Mouse (Mus musculus) embryo, embryonic 9.5 days (tissue): Measurements from ENCODE around the gene Sspn.

ENCODE experiments used
- DNase-seq: peaks from one replicate; pipeline ENCODE4 v3.0.0-alpha.2; 2017; ENCODE audit errors: extremely low spot score

Sspn gene

GRCm38 (mm10) chr6:145931341-145931740 lies at the start of gene Sspn:
Gene Sspn (plus strand): TSS chr6:145931641.
- DNase-seq, result no peak

GRCm38 (mm10) chr6:145883010-145883409 lies 48.4 kb upstream of the Sspn start:
- DNase-seq, result no peak

GRCm38 (mm10) chr6:145883668-145884067 lies 47.8 kb upstream of the Sspn start:
- no peak for DNase-seq

- no peak for DNase-seq
Observed at GRCm38 (mm10) chr6:145885069-145885468, 46.4 kb upstream of the Sspn start.

- no peak for DNase-seq
Observed at GRCm38 (mm10) chr6:145886277-145886676, 45.2 kb upstream of the Sspn start.

- no peak for DNase-seq
Observed at GRCm38 (mm10) chr6:145887719-145888118, 43.7 kb upstream of the Sspn start.

GRCm38 (mm10) chr6:145891951-145892350 lies 39.5 kb upstream of the Sspn start:
- DNase-seq, result no peak

- DNase-seq, result no peak
Observed at GRCm38 (mm10) chr6:145892381-145893265, 38.8 kb upstream of the Sspn start.

GRCm38 (mm10) chr6:145893366-145894021 lies 37.9 kb upstream of the Sspn start:
- DNase-seq, result no peak

- no peak for DNase-seq
Observed at GRCm38 (mm10) chr6:145894669-145895342, 36.6 kb upstream of the Sspn start.

- no peak for DNase-seq
Observed at GRCm38 (mm10) chr6:145904169-145904568, 27.3 kb upstream of the Sspn start.

- DNase-seq, result no peak
Observed at GRCm38 (mm10) chr6:145904616-145905015, 26.8 kb upstream of the Sspn start.

GRCm38 (mm10) chr6:145906096-145906890 lies 25.1 kb upstream of the Sspn start:
- DNase-seq, result no peak

- DNase-seq, result no peak
Observed at GRCm38 (mm10) chr6:145909943-145910342, 21.5 kb upstream of the Sspn start.

- DNase-seq, result no peak
Observed at GRCm38 (mm10) chr6:145910469-145911426, 20.7 kb upstream of the Sspn start.

GRCm38 (mm10) chr6:145912232-145912631 lies 19.2 kb upstream of the Sspn start:
- no peak for DNase-seq

GRCm38 (mm10) chr6:145915435-145915834 lies 16.0 kb upstream of the Sspn start:
- no peak for DNase-seq

- no peak for DNase-seq
Observed at GRCm38 (mm10) chr6:145916401-145916800, 15.0 kb upstream of the Sspn start.

GRCm38 (mm10) chr6:145918236-145918635 lies 13.2 kb upstream of the Sspn start:
- no peak for DNase-seq

- DNase-seq, result no peak
Observed at GRCm38 (mm10) chr6:145923594-145923993, 7.8 kb upstream of the Sspn start.
